Mouse (Mus musculus) stomach, embryonic 14.5 days (tissue): ENCODE results near the gene Adgrl1. TPM values are rescaled to one million over a fixed set of nuclear protein-coding genes. Genes with fewer than 3 reads are reported as not detected.

Experiments
- ATAC-seq: fragments of 200-750 bp; cut with Nextera tagmentation; 2 replicates; pipeline ENCODE4 v1.8.0; 2017; ENCODE audit warnings: low read depth, moderate TSS enrichment; ENCODE audit not compliant: insufficient number of reproducible peaks, insufficient read depth, low FRiP score
- H3K27ac ChIP-seq: fragments of 300-500 bp; sonication (generic); 2 replicates; pipeline ENCODE4 v1.5.1; 2014; ENCODE audit warnings: mild to moderate bottlenecking, low read length, moderate library complexity, mixed read lengths
- H3K27me3 ChIP-seq: fragments of 300-500 bp; sonication (generic); 2 replicates; pipeline ENCODE4 v1.6.1; 2014; ENCODE audit warnings: low read length, control low read depth, mixed read lengths; ENCODE audit not compliant: control insufficient read depth, insufficient read depth
- H3K36me3 ChIP-seq: fragments of 300-500 bp; sonication (generic); 2 replicates; pipeline ENCODE4 v1.6.1; 2014; ENCODE audit warnings: mild to moderate bottlenecking, control low read depth, low read length, moderate library complexity, mixed read lengths; ENCODE audit not compliant: control insufficient read depth, insufficient read depth
- H3K4me1 ChIP-seq: fragments of 300-500 bp; sonication (generic); 2 replicates; pipeline ENCODE4 v1.6.1; 2014; ENCODE audit warnings: low read length, control low read depth, mixed read lengths; ENCODE audit not compliant: control insufficient read depth, insufficient read depth
- H3K4me2 ChIP-seq: fragments of 300-500 bp; sonication (generic); replicated peaks from 2 replicates; pipeline ENCODE4 v1.6.1; 2014; ENCODE audit warnings: low read depth, low read length, control low read depth
- H3K4me3 ChIP-seq: fragments of 300-500 bp; sonication (generic); 2 replicates; pipeline ENCODE4 v1.5.1; 2014; ENCODE audit warnings: low read depth, low read length, control low read depth
- H3K9ac ChIP-seq: fragments of 300-500 bp; sonication (generic); replicated peaks from 2 replicates; pipeline ENCODE4 v1.6.1; 2014; ENCODE audit warnings: low read depth, mild to moderate bottlenecking, control low read depth, low read length, moderate library complexity, mixed read lengths
- H3K9me3 ChIP-seq: fragments of 300-500 bp; sonication (generic); 2 replicates; pipeline ENCODE4 v1.6.1; 2016; ENCODE audit warnings: low read depth, low read length, control low read depth; ENCODE audit not compliant: control insufficient read depth
- WGBS: fragments of 180-500 bp; shearing (Covaris S2); extraction: QIAGEN DNeasy Blood & Tissue Kit; methylation state at CpG from one replicate; pipeline ENCODE4 v1.1.7; 2014; 5-methylcytosine and 5-hydroxymethylcytosine counted together
- polyA plus RNA-seq: library from polyadenylated mRNA; unstranded; fragments of >200 nt; fragmentation: Nextera tagmentation; extraction: Ambion mirVana; gene quantifications from 2 replicates; pipeline ENCODE4 v1.2.1, GENCODE M21; 2014

Adgrl1 gene
- polyA plus RNA-seq, 1 experiment from 2014 or later, result 29.5 TPM

DNA sequence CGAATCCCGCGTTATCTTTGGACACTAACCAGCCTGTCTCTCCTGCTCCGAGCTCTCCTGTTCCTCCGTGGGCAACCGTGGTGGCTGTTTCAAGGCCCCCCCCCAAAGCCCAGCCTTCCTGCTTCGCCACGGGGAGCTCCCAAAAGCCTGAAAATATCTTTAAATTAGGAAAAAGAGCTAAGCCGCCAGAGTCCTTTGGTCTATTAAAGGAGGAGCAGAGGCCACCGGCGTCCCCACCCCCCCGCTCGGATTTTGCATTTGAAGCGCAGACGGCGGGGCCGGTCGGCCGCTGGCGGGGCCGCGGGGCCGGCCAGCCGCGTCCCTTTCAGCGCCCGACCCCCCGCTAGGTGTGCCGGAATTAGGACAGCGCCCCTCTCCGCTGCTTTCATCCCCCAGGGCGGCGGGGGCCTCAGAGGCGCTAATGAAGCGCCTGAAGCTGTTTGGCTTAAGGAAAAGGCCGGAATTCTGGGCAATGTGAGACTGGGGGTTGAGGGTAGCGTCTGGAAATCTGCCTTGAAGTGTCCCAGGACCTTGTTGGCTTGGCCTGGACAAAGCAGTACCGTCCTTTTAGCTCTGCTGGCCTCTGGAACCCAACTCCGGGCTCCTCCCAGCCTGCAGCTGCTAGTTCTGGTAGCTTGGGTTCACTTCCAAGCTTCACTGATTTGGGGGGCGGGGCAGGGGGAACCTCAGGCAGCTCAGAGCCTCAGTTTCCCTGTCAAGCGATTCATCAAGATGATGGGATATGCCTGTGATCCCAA lies 23.6 kb upstream of the Adgrl1 start:
- 2% methylated on average over 41 of the region's 41 CpGs for WGBS
- no peaks in the 10 kb centered on the region for H3K27me3 ChIP-seq
- ATAC-seq, result no peak
- H3K4me1 ChIP-seq, result 0 out of 2 replicates have a peak, but pooled peaks cover 3% of the 10 kb centered on the region
- H3K36me3 ChIP-seq, result no peaks in the 10 kb centered on the region
- H3K9ac ChIP-seq, result peak overlapping the region; percentile 36
- peak overlapping the region; percentile 61 for H3K4me3 ChIP-seq
- H3K4me2 ChIP-seq, result peak overlapping the region; percentile 84
- peak overlapping the region; percentile 48; the same call in 1 of the 2 replicates for H3K27ac ChIP-seq
- peaks cover 4% of the 10 kb centered on the region; the same call in 1 of the 2 replicates for H3K9me3 ChIP-seq

DNA sequence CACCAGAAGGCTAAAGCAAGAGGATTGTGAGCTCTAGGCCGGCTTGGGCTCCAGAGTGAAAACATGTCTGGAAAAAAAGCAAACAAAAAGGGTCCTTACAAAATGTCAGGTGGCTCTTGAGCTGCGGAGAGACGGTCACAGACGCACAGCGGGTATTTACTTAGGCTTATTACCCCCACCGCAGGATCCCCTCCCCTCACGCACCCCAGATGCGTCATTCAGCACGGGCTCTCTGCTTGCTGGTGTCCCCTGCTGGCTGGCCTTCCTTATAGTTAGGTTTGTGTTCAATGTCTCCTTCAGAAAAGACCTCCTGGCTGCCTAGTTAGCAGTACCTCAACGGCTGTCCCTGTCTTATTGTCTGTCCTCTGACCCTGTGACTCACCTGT lies 23.1 kb upstream of the Adgrl1 start:
- Histone ChIP-seq H3K27ac (peak overlapping the region; percentile 48; the same call in 1 of the 2 replicates), H3K4me1 (0 out of 2 replicates have a peak, but pooled peaks cover 3% of the 10 kb centered on the region), H3K4me3 (peak overlapping the region; percentile 61; the same call in 1 of the 2 replicates), H3K9me3 (no peaks in the 10 kb centered on the region; the same call in 1 of the 2 replicates), H3K36me3 (no peaks in the 10 kb centered on the region), H3K4me2 (peak overlapping the region; percentile 84), H3K27me3 (no peaks in the 10 kb centered on the region), H3K9ac (no peak overlapping the region)
- 4% methylated on average over 10 of the region's 10 CpGs for WGBS
- no peak for ATAC-seq

- Histone ChIP-seq H3K4me1 (no peaks in the 10 kb centered on the region), H3K27ac (no peak overlapping the region), H3K9me3 (no peaks in the 10 kb centered on the region), H3K4me3 (no peak overlapping the region), H3K27me3 (no peaks in the 10 kb centered on the region), H3K9ac (no peak overlapping the region), H3K4me2 (no peak overlapping the region), H3K36me3 (no peaks in the 10 kb centered on the region)
- ATAC-seq, result no peak
- 68% methylated on average over 2 of the region's 2 CpGs for WGBS
Measured at GRCm38 (mm10) chr8:83888409-83888808, 11.5 kb upstream of the Adgrl1 start.

- 49% methylated on average over 4 of the region's 4 CpGs for WGBS
- no peak overlapping the region for H3K27ac ChIP-seq
- H3K9ac ChIP-seq, result no peak overlapping the region
- ATAC-seq, result no peak
- H3K9me3 ChIP-seq, result no peaks in the 10 kb centered on the region
- H3K4me3 ChIP-seq, result no peak overlapping the region
- H3K27me3 ChIP-seq, result no peaks in the 10 kb centered on the region
- 0 out of 2 replicates have a peak, but pooled peaks cover under 1% of the 10 kb centered on the region for H3K4me1 ChIP-seq
- H3K4me2 ChIP-seq, result no peak overlapping the region
- no peaks in the 10 kb centered on the region for H3K36me3 ChIP-seq
Measured at GRCm38 (mm10) chr8:83892061-83892460, 7.8 kb upstream of the Adgrl1 start.

DNA sequence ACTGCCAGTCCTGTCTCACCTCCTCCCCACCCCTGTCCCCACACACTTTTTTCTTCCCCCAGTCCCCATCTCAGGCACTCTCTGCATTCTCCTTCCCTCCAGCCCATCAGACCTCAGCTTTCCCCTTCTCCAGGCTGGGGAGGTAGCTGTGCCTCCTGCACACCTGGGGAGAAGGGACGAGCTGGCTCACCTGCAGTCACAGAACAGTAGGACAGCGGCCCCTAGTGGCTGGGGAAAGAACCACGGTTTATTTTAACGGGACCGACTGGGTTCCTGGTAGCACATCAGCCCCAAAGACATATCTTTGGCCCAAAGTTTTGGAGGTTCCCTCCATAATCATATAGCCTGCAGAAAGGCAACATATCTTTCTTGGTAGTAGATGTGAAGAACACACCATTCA lies 6.0 kb upstream of the Adgrl1 start:
- ATAC-seq, result no peak
- no peak overlapping the region for H3K4me2 ChIP-seq
- WGBS, result under 1% methylated on average over 5 of the region's 5 CpGs
- no peaks in the 10 kb centered on the region for H3K9me3 ChIP-seq
- peaks cover 12% of the 10 kb centered on the region; the same call in 1 of the 2 replicates for H3K4me1 ChIP-seq
- H3K4me3 ChIP-seq, result no peak overlapping the region
- no peaks in the 10 kb centered on the region for H3K27me3 ChIP-seq
- H3K36me3 ChIP-seq, result no peaks in the 10 kb centered on the region
- no peak overlapping the region for H3K9ac ChIP-seq
- H3K27ac ChIP-seq, result no peak overlapping the region

- WGBS, result 5% methylated on average over 5 of the region's 5 CpGs
- Histone ChIP-seq H3K36me3 (no peaks in the 10 kb centered on the region), H3K27me3 (no peaks in the 10 kb centered on the region), H3K9ac (no peak overlapping the region), H3K4me3 (no peak overlapping the region), H3K27ac (no peak overlapping the region), H3K4me1 (peaks cover 12% of the 10 kb centered on the region; the same call in 1 of the 2 replicates), H3K4me2 (no peak overlapping the region), H3K9me3 (no peaks in the 10 kb centered on the region)
- ATAC-seq, result no peak
Measured at GRCm38 (mm10) chr8:83895894-83896293, 4.0 kb upstream of the Adgrl1 start.

DNA sequence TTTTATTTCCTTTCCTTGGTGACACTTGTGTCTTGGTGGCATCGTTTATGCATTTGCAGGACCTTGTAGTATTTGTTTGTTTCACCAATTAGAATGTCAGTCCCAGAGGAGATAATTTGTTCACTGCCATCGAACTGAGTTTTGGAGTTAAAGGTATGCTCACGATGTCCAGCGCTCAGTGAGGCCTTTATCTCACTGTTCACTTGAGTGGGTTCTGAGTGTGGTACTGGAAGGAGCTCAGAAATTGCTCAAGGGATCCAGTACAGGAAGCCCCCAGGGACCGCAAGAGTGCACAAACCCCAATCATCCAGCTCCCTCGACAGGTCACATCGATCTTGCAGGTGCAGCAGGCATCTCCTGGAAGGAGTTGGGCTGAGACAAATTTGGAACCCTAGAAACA lies 3.4 kb upstream of the Adgrl1 start:
- 81% methylated on average over 7 of the region's 7 CpGs for WGBS
- Histone ChIP-seq H3K9ac (no peak overlapping the region), H3K27me3 (no peaks in the 10 kb centered on the region), H3K27ac (no peak overlapping the region), H3K4me1 (peaks cover 12% of the 10 kb centered on the region; the same call in 1 of the 2 replicates), H3K36me3 (no peaks in the 10 kb centered on the region), H3K4me2 (no peak overlapping the region), H3K4me3 (no peak overlapping the region), H3K9me3 (no peaks in the 10 kb centered on the region)
- ATAC-seq, result no peak

- H3K4me1 ChIP-seq, result peaks cover 18% of the 10 kb centered on the region
- H3K4me2 ChIP-seq, result peak overlapping the region; percentile 49
- no peak overlapping the region for H3K9ac ChIP-seq
- H3K9me3 ChIP-seq, result no peaks in the 10 kb centered on the region
- WGBS, result 5% methylated on average over 26 of the region's 26 CpGs
- no peak overlapping the region for H3K27ac ChIP-seq
- ATAC-seq, result no peak
- peak overlapping the region; percentile 19; the same call in 1 of the 2 replicates for H3K4me3 ChIP-seq
- no peaks in the 10 kb centered on the region for H3K27me3 ChIP-seq
- H3K36me3 ChIP-seq, result no peaks in the 10 kb centered on the region
Measured at GRCm38 (mm10) chr8:83897211-83897610, 2.7 kb upstream of the Adgrl1 start.
